7 mouse cellular contexts compared by ENCODE assay signal in genomic region chr10:39471714-39472531, GRCm38 (mm10).
DNase-seq lines count a peak whose midpoint lies in the region; ATAC-seq and TF ChIP-seq lines count a peak whose summit lies in the region.

No protein-coding gene starts in this region.

- H3K9me3 ChIP-seq in embryonic facial prominence, embryonic 14.5 days (ENCODE audit: control insufficient read depth, low read length): no peaks in the 10 kb centered on the region
- H3K9me3 ChIP-seq in neural tube, embryonic 15.5 days (replicated peaks): no peaks in the 10 kb centered on the region

- TF ChIP-seq CTCF in layer of hippocampus, adult 2 months (conservative IDR thresholded peaks at IDR 0.05): no peak

- H3K4me2 ChIP-seq in embryonic facial prominence, embryonic 14.5 days (ENCODE audit: low read depth, low read length): no peak overlapping the region
- H3K4me2 ChIP-seq in neural tube, embryonic 15.5 days: peak overlapping the region; percentile 42

- peak; percentile 38; the same call in 1 of the 2 replicates for ATAC-seq in embryonic facial prominence, embryonic 14.5 days (ENCODE audit: low read depth)
- peak; percentile 52 for ATAC-seq in neural tube, embryonic 15.5 days (ENCODE audit: low FRiP score)
- ATAC-seq in activated CD4-positive, CD25-positive, alpha-beta regulatory T cell, adult 4 months: no peak

- H3K4me3 ChIP-seq in layer of hippocampus, adult 2 months: peak overlapping the region; percentile 15; the same call in 1 of the 2 replicates
- no peak overlapping the region for H3K4me3 ChIP-seq in embryonic facial prominence, embryonic 14.5 days (ENCODE audit: low read depth, low read length)
- H3K4me3 ChIP-seq in neural tube, embryonic 15.5 days (replicated peaks): no peak overlapping the region

- no peak for DNase-seq in layer of hippocampus, adult 2 months (ENCODE audit: low spot score in 2 of 2)
- DNase-seq in layer of hippocampus, adult 18-20 months (ENCODE audit: low spot score in 2 of 2): no peak
- peak; percentile 26 to 30 for DNase-seq in adrenal gland, postnatal 36 days
- DNase-seq in embryonic facial prominence, embryonic 14.5 days (ENCODE audit: low spot score): peak; percentile 77
- DNase-seq in kidney, postnatal 36 days: peak; percentile 48 to 55

- H3K27me3 ChIP-seq in embryonic facial prominence, embryonic 14.5 days (replicated peaks; ENCODE audit: control insufficient read depth, insufficient read depth, low read length): no peaks in the 10 kb centered on the region
- no peaks in the 10 kb centered on the region for H3K27me3 ChIP-seq in neural tube, embryonic 15.5 days (replicated peaks)

- 55% methylated on average over 15 of the region's 15 CpGs for WGBS in embryonic facial prominence, embryonic 14.5 days
- 27% methylated on average over 15 of the region's 15 CpGs for WGBS in neural tube, embryonic 15.5 days

- H3K4me1 ChIP-seq in embryonic facial prominence, embryonic 14.5 days (ENCODE audit: control insufficient read depth, insufficient read depth, low read length): peaks cover 12% of the 10 kb centered on the region
- H3K4me1 ChIP-seq in neural tube, embryonic 15.5 days: peaks cover 48% of the 10 kb centered on the region

- H3K9ac ChIP-seq in embryonic facial prominence, embryonic 14.5 days (ENCODE audit: low read depth, low read length): peak overlapping the region; percentile 31; the same call in 1 of the 2 replicates
- peak overlapping the region; percentile 23; the same call in 1 of the 2 replicates for H3K9ac ChIP-seq in neural tube, embryonic 15.5 days (replicated peaks)

- H3K36me3 ChIP-seq in embryonic facial prominence, embryonic 14.5 days (ENCODE audit: control insufficient read depth, insufficient read depth, low read length): 0 out of 2 replicates have a peak, but pooled peaks cover 2% of the 10 kb centered on the region
- H3K36me3 ChIP-seq in neural tube, embryonic 15.5 days: no peaks in the 10 kb centered on the region

- H3K27ac ChIP-seq in layer of hippocampus, adult 2 months: peak overlapping the region; percentile 75
- 0 out of 2 replicates have a peak overlapping the region, but pooled peaks have one; percentile 8 for H3K27ac ChIP-seq in embryonic facial prominence, embryonic 14.5 days (replicated peaks; ENCODE audit: low read depth, low read length)
- peak overlapping the region; percentile 81 for H3K27ac ChIP-seq in neural tube, embryonic 15.5 days (replicated peaks)

Comparison
In these comparisons a context has a peak if more than half of its experiments do, and no peak if none do; other contexts are left out.
1. DNase-seq: peak in adrenal gland, postnatal 36 days (2 of 2), embryonic facial prominence, embryonic 14.5 days (single experiment) and kidney, postnatal 36 days (2 of 2); none in layer of hippocampus, adult 2 months (0 of 2) and layer of hippocampus, adult 18-20 months (0 of 2).
2. H3K27ac ChIP-seq: peak in every context shown above with its lines; median percentile 81 in neural tube, embryonic 15.5 days; 75 in layer of hippocampus, adult 2 months; 8 in embryonic facial prominence, embryonic 14.5 days.